Mouse (Mus musculus) kidney, postnatal 0 days (tissue): ENCODE data around the gene Slc38a10. TPM values are rescaled to one million over a fixed set of nuclear protein-coding genes. Genes with fewer than 3 reads are reported as not detected.

Experiments used
- ATAC-seq: fragments of 200-750 bp; cut with Nextera tagmentation; replicated peaks from 2 replicates; pipeline ENCODE4 v1.8.0; 2017; ENCODE audit warnings: low read depth, moderate number of reproducible peaks, moderate TSS enrichment, moderate library complexity; ENCODE audit not compliant: low FRiP score
- DNase-seq: peaks from one replicate; pipeline ENCODE4 v3.0.0-alpha.2; 2016; ENCODE audit warnings: low spot score
- H3K27ac ChIP-seq: fragments of 300-500 bp; sonication (generic); 2 replicates; pipeline ENCODE4 v1.5.1; 2014; ENCODE audit warnings: mild to moderate bottlenecking
- H3K27me3 ChIP-seq: fragments of 300-500 bp; sonication (generic); 2 replicates; pipeline ENCODE4 v1.6.1; 2014; ENCODE audit warnings: low read length, mixed read lengths; ENCODE audit not compliant: insufficient read depth
- H3K36me3 ChIP-seq: fragments of 300-500 bp; sonication (generic); 2 replicates; pipeline ENCODE4 v1.6.1; 2014; ENCODE audit warnings: low read length, mixed read lengths; ENCODE audit not compliant: insufficient read depth
- H3K4me1 ChIP-seq: fragments of 300-500 bp; sonication (generic); replicated peaks from 2 replicates; pipeline ENCODE4 v1.6.1; 2014; ENCODE audit warnings: antibody characterized with exemption, low read length, mixed read lengths; ENCODE audit not compliant: insufficient read depth
- H3K4me2 ChIP-seq: fragments of 300-500 bp; sonication (generic); 2 replicates; pipeline ENCODE4 v1.6.1; 2014; ENCODE audit warnings: mild to moderate bottlenecking, low read length, moderate library complexity, mixed read lengths
- H3K4me3 ChIP-seq: fragments of 300-500 bp; sonication (generic); replicated peaks from 2 replicates; pipeline ENCODE4 v1.5.1; 2014; ENCODE audit warnings: low read depth, low read length
- H3K9ac ChIP-seq: fragments of 300-500 bp; sonication (generic); 2 replicates; pipeline ENCODE4 v1.6.1; 2014; ENCODE audit warnings: low read depth, low read length
- H3K9me3 ChIP-seq: fragments of 300-500 bp; sonication (generic); replicated peaks from 2 replicates; pipeline ENCODE4 v1.6.1; 2016; ENCODE audit warnings: low read length, inconsistent platforms, mixed read lengths
- CTCF ChIP-seq: IDR thresholded peaks from 2 replicates; pipeline ENCODE4 v1.5.1; 2016; ENCODE audit warnings: antibody characterized with exemption, low read depth, mild to moderate bottlenecking, moderate library complexity
- WGBS: fragments of 180-500 bp; shearing (Covaris S2); extraction: QIAGEN DNeasy Blood & Tissue Kit; methylation state at CpG from one replicate; pipeline ENCODE4 v1.1.7; 2014; 5-methylcytosine and 5-hydroxymethylcytosine counted together
- polyA plus RNA-seq: library from polyadenylated mRNA; unstranded; fragments of >200 nt; fragmentation: Nextera tagmentation; extraction: Ambion mirVana; gene quantifications from 2 replicates; pipeline ENCODE4 v1.2.1, GENCODE M21; 2015

Gene Slc38a10
- polyA plus RNA-seq, 1 experiment from 2014 or later = 94.0 TPM

- TF ChIP-seq CTCF = no peak
- H3K27me3 ChIP-seq = no peaks in the 10 kb centered on the region
- no peak overlapping the region for H3K9ac ChIP-seq
- no peak overlapping the region for H3K4me3 ChIP-seq
- no peaks in the 10 kb centered on the region for H3K36me3 ChIP-seq
- no peak overlapping the region for H3K27ac ChIP-seq
- peaks cover 33% of the 10 kb centered on the region; the same call in 1 of the 2 replicates for H3K4me1 ChIP-seq
- ATAC-seq (no peak), DNase-seq (no peak)
- H3K4me2 ChIP-seq = no peak overlapping the region
- no peaks in the 10 kb centered on the region for H3K9me3 ChIP-seq
- WGBS = 69% methylated on average over 8 of the region's 8 CpGs
These were observed 17.4 kb upstream of the Slc38a10 start for GRCm38 (mm10) chr11:120168516-120168915.

- no peak for TF ChIP-seq CTCF
- DNase-seq = no peak
- no peak for ATAC-seq
- Histone ChIP-seq H3K4me3 (no peak overlapping the region), H3K4me2 (no peak overlapping the region), H3K27me3 (no peaks in the 10 kb centered on the region), H3K4me1 (peaks cover 33% of the 10 kb centered on the region; the same call in 1 of the 2 replicates), H3K36me3 (no peaks in the 10 kb centered on the region), H3K27ac (no peak overlapping the region), H3K9ac (no peak overlapping the region; the same call in 1 of the 2 replicates), H3K9me3 (no peaks in the 10 kb centered on the region)
- WGBS = 44% methylated on average over 12 of the region's 12 CpGs
These were observed 16.8 kb upstream of the Slc38a10 start for GRCm38 (mm10) chr11:120167921-120168356.

- H3K4me1 ChIP-seq = peaks cover 33% of the 10 kb centered on the region; the same call in 1 of the 2 replicates
These were observed 15.9 kb upstream of the Slc38a10 start for GRCm38 (mm10) chr11:120167059-120167458.

GRCm38 (mm10) chr11:120164471-120165261, 13.5 kb upstream of the Slc38a10 start:
- peak; percentile 27; the same call in 1 of the 2 replicates for ATAC-seq
- H3K27me3 ChIP-seq = no peaks in the 10 kb centered on the region
- no peaks in the 10 kb centered on the region for H3K9me3 ChIP-seq
- 22% methylated on average over 17 of the region's 17 CpGs for WGBS
- no peak for TF ChIP-seq CTCF
- peak overlapping the region; percentile 79 for H3K27ac ChIP-seq
- peaks cover 33% of the 10 kb centered on the region; the same call in 1 of the 2 replicates for H3K4me1 ChIP-seq
- DNase-seq = peak; percentile 77
- peak overlapping the region; percentile 23 for H3K4me2 ChIP-seq
- no peaks in the 10 kb centered on the region for H3K36me3 ChIP-seq
- H3K9ac ChIP-seq = peak overlapping the region; percentile 28
- H3K4me3 ChIP-seq = no peak overlapping the region

More at GRCm38 (mm10) chr11:120167059-120167458, 15.9 kb upstream of the Slc38a10 start:
- Histone ChIP-seq H3K27ac (no peak overlapping the region), H3K36me3 (no peaks in the 10 kb centered on the region), H3K27me3 (no peaks in the 10 kb centered on the region), H3K4me3 (no peak overlapping the region), H3K9ac (no peak overlapping the region), H3K4me2 (no peak overlapping the region), H3K9me3 (no peaks in the 10 kb centered on the region)
- DNase-seq (no peak), ATAC-seq (no peak)
- 39% methylated on average over 5 of the region's 5 CpGs for WGBS
- no peak for TF ChIP-seq CTCF

GRCm38 (mm10) chr11:120164028-120164427, 12.9 kb upstream of the Slc38a10 start:
- Histone ChIP-seq H3K4me3 (no peak overlapping the region), H3K36me3 (no peaks in the 10 kb centered on the region), H3K4me1 (peaks cover 29% of the 10 kb centered on the region; the same call in 1 of the 2 replicates), H3K27me3 (no peaks in the 10 kb centered on the region), H3K4me2 (peak overlapping the region; percentile 23; the same call in 1 of the 2 replicates), H3K27ac (peak overlapping the region; percentile 79), H3K9me3 (no peaks in the 10 kb centered on the region), H3K9ac (peak overlapping the region; percentile 28; the same call in 1 of the 2 replicates)
- no peak for TF ChIP-seq CTCF
- ATAC-seq = no peak
- WGBS = 33% methylated on average over 5 of the region's 5 CpGs
- DNase-seq = peak; percentile 42

- Histone ChIP-seq H3K36me3 (no peaks in the 10 kb centered on the region), H3K27me3 (no peaks in the 10 kb centered on the region), H3K4me2 (no peak overlapping the region), H3K4me3 (no peak overlapping the region), H3K9me3 (no peaks in the 10 kb centered on the region), H3K9ac (no peak overlapping the region), H3K4me1 (peaks cover 26% of the 10 kb centered on the region; the same call in 1 of the 2 replicates), H3K27ac (no peak overlapping the region)
- WGBS = 88% methylated on average over 3 of the region's 3 CpGs
- peak; percentile 58 for TF ChIP-seq CTCF
- DNase-seq (no peak), ATAC-seq (no peak)
These were observed 12.1 kb upstream of the Slc38a10 start for GRCm38 (mm10) chr11:120163207-120163606.
